9 mouse cellular contexts compared by ENCODE assay signal in the genomic region with DNA sequence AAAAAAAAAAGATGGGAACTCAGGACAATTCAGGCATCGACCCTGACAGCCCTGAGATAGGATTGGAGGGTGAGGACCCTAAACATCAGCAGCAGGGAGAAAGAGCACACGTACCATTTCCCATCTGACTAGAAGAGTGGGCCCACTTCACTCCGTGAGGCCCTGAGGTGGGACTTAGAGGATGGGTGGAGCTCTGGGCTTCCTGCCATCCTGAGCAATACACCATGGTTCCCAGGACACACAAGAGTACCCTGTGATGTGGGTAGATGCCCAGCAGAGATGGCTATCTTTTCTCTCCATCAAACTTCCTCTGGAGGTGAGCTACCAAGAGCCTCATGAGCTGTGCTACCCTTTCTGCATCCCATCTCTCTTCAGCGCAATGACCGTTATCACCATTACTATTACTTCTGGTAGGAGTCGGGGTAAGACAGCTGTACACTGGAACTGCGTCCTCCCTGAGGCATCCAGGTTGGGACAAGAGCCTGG. TPM values are rescaled to one million over a fixed set of nuclear protein-coding genes. Genes with fewer than 3 reads are reported as not detected.
DNase-seq lines count a peak whose midpoint lies in the region; ATAC-seq and TF ChIP-seq lines count a peak whose summit lies in the region.
"Had no signal": no experiment of that assay in that cellular context is flagged by ENCODE, and none has a peak within 500 bp of the region (broad histone marks: within the 10 kb centered on the region; RNA-seq: fewer than 3 reads in every experiment).

No protein-coding gene starts in this region.

- no peaks in the 10 kb centered on the region for H3K4me1 ChIP-seq in liver, embryonic 12.5 days
- peaks cover 2% of the 10 kb centered on the region; the same call in 1 of the 2 replicates for H3K4me1 ChIP-seq in forebrain, embryonic 14.5 days (ENCODE audit: control insufficient read depth, insufficient read depth, low read length)
- no peaks in the 10 kb centered on the region for H3K4me1 ChIP-seq in limb, embryonic 14.5 days (ENCODE audit: control insufficient read depth, insufficient read depth, low read length)
- H3K4me1 ChIP-seq in stomach, postnatal 0 days (replicated peaks; ENCODE audit: control insufficient read depth, insufficient read depth), result no peaks in the 10 kb centered on the region

- H3K4me2 ChIP-seq in liver, embryonic 12.5 days, result peak overlapping the region; percentile 49
- H3K4me2 ChIP-seq in forebrain, embryonic 14.5 days (ENCODE audit: low read length), result peak overlapping the region; percentile 70
- peak overlapping the region; percentile 55 for H3K4me2 ChIP-seq in limb, embryonic 14.5 days (replicated peaks; ENCODE audit: low read depth, low read length, severe bottlenecking)
- H3K4me2 ChIP-seq in stomach, postnatal 0 days (replicated peaks; ENCODE audit: low read depth), result peak overlapping the region; percentile 42

- TF ChIP-seq POLR2A in limb, embryonic 14.5 days (IDR thresholded peaks at IDR 0.05; ENCODE audit: borderline replicate concordance, extremely low read depth, insufficient read depth, insufficient read length), result no peak

- no peak for DNase-seq in liver
- DNase-seq in forebrain, embryonic 14.5 days (ENCODE audit: low spot score), result peak; percentile 0
- DNase-seq in limb, embryonic 14.5 days (ENCODE audit: low spot score), result no peak
- no peak for DNase-seq in stomach, postnatal 0 days (ENCODE audit: low spot score)
- no peak for DNase-seq in spleen, postnatal 10 days (ENCODE audit: low spot score in 2 of 2)
- DNase-seq: gastrocnemius, postnatal 10 days had no signal

- no peaks in the 10 kb centered on the region for H3K9me3 ChIP-seq in liver, embryonic 12.5 days (replicated peaks)
- no peaks in the 10 kb centered on the region for H3K9me3 ChIP-seq in forebrain, embryonic 14.5 days (replicated peaks; ENCODE audit: control insufficient read depth, low read length)
- H3K9me3 ChIP-seq in limb, embryonic 14.5 days (ENCODE audit: control insufficient read depth, low read length), result no peaks in the 10 kb centered on the region
- H3K9me3 ChIP-seq in stomach, postnatal 0 days (ENCODE audit: control insufficient read depth, low read length), result no peaks in the 10 kb centered on the region

- no peak overlapping the region for H3K9ac ChIP-seq in liver, embryonic 12.5 days
- peak overlapping the region; percentile 74 for H3K9ac ChIP-seq in forebrain, embryonic 14.5 days (ENCODE audit: low read length)
- 0 out of 2 replicates have a peak overlapping the region, but pooled peaks have one; percentile 52 for H3K9ac ChIP-seq in limb, embryonic 14.5 days (ENCODE audit: low read depth, low read length, severe bottlenecking)
- H3K9ac ChIP-seq in stomach, postnatal 0 days (ENCODE audit: low read length), result no peak overlapping the region

- H3K4me3 ChIP-seq in liver, embryonic 12.5 days, result 0 out of 2 replicates have a peak overlapping the region, but pooled peaks have one; percentile 7
- H3K4me3 ChIP-seq in forebrain, embryonic 14.5 days (ENCODE audit: low read depth, low read length), result peak overlapping the region; percentile 46
- peak overlapping the region; percentile 34 for H3K4me3 ChIP-seq in limb, embryonic 14.5 days (replicated peaks; ENCODE audit: low read length)
- peak overlapping the region; percentile 23; the same call in 1 of the 2 replicates for H3K4me3 ChIP-seq in stomach, postnatal 0 days (ENCODE audit: low read depth, low read length)
- H3K4me3 ChIP-seq: myocyte had no signal

- TF ChIP-seq CTCF in stomach, postnatal 0 days (IDR thresholded peaks at IDR 0.05; ENCODE audit: low read depth), result no peak

- no peak overlapping the region for H3K27ac ChIP-seq in liver, embryonic 12.5 days
- H3K27ac ChIP-seq in forebrain, embryonic 14.5 days (ENCODE audit: low read depth, low read length), result no peak overlapping the region
- no peak overlapping the region for H3K27ac ChIP-seq in limb, embryonic 14.5 days (replicated peaks; ENCODE audit: low read depth, low read length)
- H3K27ac ChIP-seq in stomach, postnatal 0 days (replicated peaks), result no peak overlapping the region

- peaks cover 59% of the 10 kb centered on the region for H3K27me3 ChIP-seq in liver, embryonic 12.5 days (replicated peaks)
- peaks cover 4% of the 10 kb centered on the region; the same call in 1 of the 2 replicates for H3K27me3 ChIP-seq in forebrain, embryonic 14.5 days (replicated peaks; ENCODE audit: control insufficient read depth, insufficient read depth, low read length)
- H3K27me3 ChIP-seq in limb, embryonic 14.5 days (ENCODE audit: control insufficient read depth, insufficient read depth, low read length), result peaks cover 22% of the 10 kb centered on the region
- no peaks in the 10 kb centered on the region for H3K27me3 ChIP-seq in stomach, postnatal 0 days (ENCODE audit: control insufficient read depth, insufficient read depth, low read length)

- ATAC-seq in liver, embryonic 12.5 days, result no peak
- peak; percentile 7; the same call in 1 of the 2 replicates for ATAC-seq in forebrain, embryonic 14.5 days
- ATAC-seq in limb, embryonic 14.5 days (ENCODE audit: low FRiP score, low read depth), result no peak
- ATAC-seq in stomach, postnatal 0 days (ENCODE audit: low FRiP score, low TSS enrichment), result no peak
- ATAC-seq in megakaryocyte progenitor cell, adult 5-6 weeks (replicated peaks; ENCODE audit: poor library complexity), result no peak

- WGBS in liver, embryonic 12.5 days (ENCODE audit: insufficient replicate concordance), result 31% methylated on average over 7 of the region's 7 CpGs
- 33% methylated on average over 7 of the region's 7 CpGs for whole genome bisulfite sequencing in forebrain, embryonic 14.5 days
- WGBS in limb, embryonic 14.5 days, result 28% methylated on average over 7 of the region's 7 CpGs
- WGBS in stomach, postnatal 0 days, result 31% methylated on average over 7 of the region's 7 CpGs

- TF ChIP-seq EP300 in stomach, postnatal 0 days (optimal IDR thresholded peaks at IDR 0.05), result no peak

- H3K36me3 ChIP-seq in liver, embryonic 12.5 days, result no peaks in the 10 kb centered on the region
- H3K36me3 ChIP-seq in forebrain, embryonic 14.5 days (ENCODE audit: control insufficient read depth, insufficient read depth, low read length), result no peaks in the 10 kb centered on the region
- no peaks in the 10 kb centered on the region for H3K36me3 ChIP-seq in limb, embryonic 14.5 days (ENCODE audit: control insufficient read depth, insufficient read depth, low read length)
- H3K36me3 ChIP-seq in stomach, postnatal 0 days (ENCODE audit: control insufficient read depth, insufficient read depth, low read length), result no peaks in the 10 kb centered on the region

RNA-seq across cellular contexts. Expression of a gene that starts 13.8 kb away (rescaled TPM):
- 0.02 TPM in 1 of 2 replicates, not detected in the other for polyA plus RNA-seq in liver, embryonic 12.5 days (2016; fragmentation: Nextera tagmentation; extraction: Ambion mirVana)
- polyA plus RNA-seq in forebrain, embryonic 14.5 days (2014; fragmentation: Nextera tagmentation; extraction: Ambion mirVana), result 3.3 and 5.3 TPM in 2 replicates
- 2.7 and 3.2 TPM in 2 replicates for polyA plus RNA-seq in limb, embryonic 14.5 days (2012; rRNA removed)
- polyA plus RNA-seq in limb, embryonic 14.5 days (2014; fragmentation: Nextera tagmentation; extraction: Ambion mirVana), result 0.08 and 0.15 TPM in 2 replicates
- polyA plus RNA-seq in stomach, postnatal 0 days (2015; fragmentation: Nextera tagmentation; extraction: Ambion mirVana), result 0.19 and 0.30 TPM in 2 replicates
- total RNA-seq in megakaryocyte progenitor cell, adult 5-6 weeks (2015), result not detected in 2 replicates
- not detected in 2 replicates for total RNA-seq in megakaryocyte progenitor cell, adult 5-6 weeks (2017)
- polyA plus RNA-seq: myocyte had no signal

RNA-seq across cellular contexts. Expression of a gene that starts 30.2 kb away (rescaled TPM):
- not detected in 2 replicates for polyA plus RNA-seq in liver, embryonic 12.5 days (2016; fragmentation: Nextera tagmentation; extraction: Ambion mirVana)
- not detected in 2 replicates for polyA plus RNA-seq in forebrain, embryonic 14.5 days (2014; fragmentation: Nextera tagmentation; extraction: Ambion mirVana)
- 0.18 and 0.28 TPM in 2 replicates for polyA plus RNA-seq in limb, embryonic 14.5 days (2012; rRNA removed)
- polyA plus RNA-seq in limb, embryonic 14.5 days (2014; fragmentation: Nextera tagmentation; extraction: Ambion mirVana), result 0.14 and 0.46 TPM in 2 replicates
- 0.10 TPM in 1 of 2 replicates, not detected in the other for polyA plus RNA-seq in stomach, postnatal 0 days (2015; fragmentation: Nextera tagmentation; extraction: Ambion mirVana)
- total RNA-seq in megakaryocyte progenitor cell, adult 5-6 weeks (2015), result not detected in 2 replicates
- not detected in 2 replicates for total RNA-seq in megakaryocyte progenitor cell, adult 5-6 weeks (2017)
- total RNA-seq: gastrocnemius, postnatal 10 days had no signal
- polyA plus RNA-seq: myocyte had no signal

RNA-seq across cellular contexts. Expression of a gene that starts 54.3 kb away (rescaled TPM):
- not detected in 2 replicates for polyA plus RNA-seq in liver, embryonic 12.5 days (2016; fragmentation: Nextera tagmentation; extraction: Ambion mirVana)
- not detected in 2 replicates for polyA plus RNA-seq in forebrain, embryonic 14.5 days (2014; fragmentation: Nextera tagmentation; extraction: Ambion mirVana)
- polyA plus RNA-seq in limb, embryonic 14.5 days (2012; rRNA removed), result 0.12 TPM in 1 of 2 replicates, not detected in the other
- polyA plus RNA-seq in limb, embryonic 14.5 days (2014; fragmentation: Nextera tagmentation; extraction: Ambion mirVana), result not detected in 2 replicates
- polyA plus RNA-seq in stomach, postnatal 0 days (2015; fragmentation: Nextera tagmentation; extraction: Ambion mirVana), result not detected in 2 replicates
- total RNA-seq in megakaryocyte progenitor cell, adult 5-6 weeks (2015), result not detected in 2 replicates
- total RNA-seq in megakaryocyte progenitor cell, adult 5-6 weeks (2017), result not detected in 2 replicates
- total RNA-seq: gastrocnemius, postnatal 10 days had no signal
- polyA plus RNA-seq: myocyte had no signal

Comparison
In these comparisons a context has a peak if more than half of its experiments do, and no peak if none do; other contexts are left out.
1. H3K9ac ChIP-seq: peak in forebrain, embryonic 14.5 days (single experiment) and limb, embryonic 14.5 days (single experiment); none in liver, embryonic 12.5 days (single experiment) and stomach, postnatal 0 days (single experiment).
2. Peak in every context shown above with its lines, with median percentiles within 50 percentile points of each other: H3K4me2 ChIP-seq and H3K4me3 ChIP-seq.